Mouse (Mus musculus) kidney, embryonic 15.5 days (tissue): ENCODE results near the gene Bet1l. TPM values are rescaled to one million over a fixed set of nuclear protein-coding genes. Genes with fewer than 3 reads are reported as not detected.
A peak's percentile ranks its signal among the peaks of the same experiment; 100 is the strongest.
"Not testable (repeated sequence)": the region's sequence is repeated elsewhere in the genome, so short reads cannot be mapped to it uniquely, and the experiment has no call there.

Experiments used
- ATAC-seq: fragments of 200-750 bp; cut with Nextera tagmentation; replicated peaks from 2 replicates; pipeline ENCODE4 v1.8.0; 2017; ENCODE audit warnings: moderate TSS enrichment; ENCODE audit not compliant: low FRiP score
- H3K27ac ChIP-seq: fragments of 300-500 bp; sonication (generic); 2 replicates; pipeline ENCODE4 v1.5.1; 2015; ENCODE audit warnings: mild to moderate bottlenecking, inconsistent platforms
- H3K27me3 ChIP-seq: fragments of 300-500 bp; sonication (generic); 2 replicates; pipeline ENCODE4 v1.6.1; 2015; ENCODE audit warnings: inconsistent platforms
- H3K36me3 ChIP-seq: fragments of 300-500 bp; sonication (generic); 2 replicates; pipeline ENCODE4 v1.6.1; 2015; ENCODE audit warnings: inconsistent platforms
- H3K4me1 ChIP-seq: fragments of 300-500 bp; sonication (generic); 2 replicates; pipeline ENCODE4 v1.6.1; 2015; ENCODE audit warnings: inconsistent platforms
- H3K4me2 ChIP-seq: fragments of 300-500 bp; sonication (generic); 2 replicates; pipeline ENCODE4 v1.6.1; 2015; ENCODE audit warnings: moderate library complexity, mild to moderate bottlenecking, inconsistent platforms
- H3K4me3 ChIP-seq: fragments of 300-500 bp; sonication (generic); replicated peaks from 2 replicates; pipeline ENCODE4 v1.5.1; 2015; ENCODE audit warnings: mild to moderate bottlenecking, inconsistent platforms
- H3K9ac ChIP-seq: fragments of 300-500 bp; sonication (generic); 2 replicates; pipeline ENCODE4 v1.6.1; 2015; ENCODE audit warnings: mild to moderate bottlenecking, inconsistent platforms
- H3K9me3 ChIP-seq: fragments of 300-500 bp; sonication (generic); replicated peaks from 2 replicates; pipeline ENCODE4 v1.6.1; 2016; ENCODE audit warnings: inconsistent platforms
- WGBS: fragments of 180-500 bp; shearing (Covaris S2); methylation state at CpG from one replicate; pipeline ENCODE4 v1.1.7; 2015; ENCODE audit warnings: mixed read lengths; 5-methylcytosine and 5-hydroxymethylcytosine counted together
- polyA plus RNA-seq: library from polyadenylated mRNA; unstranded; fragments of >200 nt; fragmentation: Nextera tagmentation; extraction: Ambion mirVana; gene quantifications from 2 replicates; pipeline ENCODE4 v1.2.1, GENCODE M21; 2015

Bet1l gene
- polyA plus RNA-seq = 35.9 and 37.2 TPM in 2 replicates

- H3K9ac ChIP-seq = peak within 1 kb of the TSS; percentile 93
- H3K4me3 ChIP-seq = peak within 1 kb of the TSS; percentile 92
- peaks cover 28% of the 10 kb centered on the region for H3K4me1 ChIP-seq
- H3K27ac ChIP-seq = peak within 1 kb of the TSS; percentile 95
- H3K9me3 ChIP-seq = no peaks in the 10 kb centered on the region
- peak; percentile 49 for ATAC-seq
- H3K27me3 ChIP-seq = no peaks in the 10 kb centered on the region
- peak within 1 kb of the TSS; percentile 100 for H3K4me2 ChIP-seq
- peaks cover 65% of the 10 kb centered on the region for H3K36me3 ChIP-seq
- WGBS = 32% methylated on average over 40 of the region's 40 CpGs
These were observed at the start of gene Bet1l for GRCm38 (mm10) chr7:140857550-140858505. TSS of gene Bet1l (minus strand) at chr7:140857577.

- Histone ChIP-seq H3K27me3 (no peaks in the 10 kb centered on the region), H3K9ac (no peak overlapping the region), H3K4me2 (no peak overlapping the region), H3K4me3 (no peak overlapping the region), H3K36me3 (no peaks in the 10 kb centered on the region), H3K9me3 (no peaks in the 10 kb centered on the region), H3K27ac (no peak overlapping the region), H3K4me1 (peaks cover 24% of the 10 kb centered on the region)
- no peak for ATAC-seq
- WGBS = 82% methylated on average over 13 of the region's 13 CpGs
These were observed 49.8 kb upstream of the Bet1l start for GRCm38 (mm10) chr7:140907131-140907530.

- no peaks in the 10 kb centered on the region for H3K36me3 ChIP-seq
- H3K4me1 ChIP-seq = peaks cover 25% of the 10 kb centered on the region
- no peaks in the 10 kb centered on the region for H3K9me3 ChIP-seq
- H3K4me3 ChIP-seq = no peak overlapping the region
- H3K27me3 ChIP-seq = no peaks in the 10 kb centered on the region
- no peak overlapping the region for H3K9ac ChIP-seq
- ATAC-seq = no peak
- H3K4me2 ChIP-seq = no peak overlapping the region
- H3K27ac ChIP-seq = peak overlapping the region; percentile 61; the same call in 1 of the 2 replicates
- 87% methylated on average over 2 of the region's 2 CpGs for WGBS
These were observed 48.3 kb upstream of the Bet1l start for GRCm38 (mm10) chr7:140905642-140906081.

- peaks cover 17% of the 10 kb centered on the region; the same call in 1 of the 2 replicates for H3K4me1 ChIP-seq
- H3K4me2 ChIP-seq = no peak overlapping the region
- no peaks in the 10 kb centered on the region for H3K9me3 ChIP-seq
- peaks cover 14% of the 10 kb centered on the region for H3K36me3 ChIP-seq
- ATAC-seq = peak; percentile 37; the same call in 1 of the 2 replicates
- 24% methylated on average over 13 of the region's 13 CpGs for WGBS
- 0 out of 2 replicates have a peak overlapping the region, but pooled peaks have one; percentile 56 for H3K27ac ChIP-seq
- H3K9ac ChIP-seq = no peak overlapping the region
- no peak overlapping the region for H3K4me3 ChIP-seq
- no peaks in the 10 kb centered on the region for H3K27me3 ChIP-seq
These were observed 45.8 kb upstream of the Bet1l start for GRCm38 (mm10) chr7:140903212-140903611.

GRCm38 (mm10) chr7:140902036-140902875 is 44.9 kb upstream of the Bet1l start:
- 65% methylated on average over 15 of the region's 15 CpGs for WGBS
- peaks cover 14% of the 10 kb centered on the region; the same call in 1 of the 2 replicates for H3K4me1 ChIP-seq

GRCm38 (mm10) chr7:140900220-140900619 is 42.8 kb upstream of the Bet1l start, which contains the start of gene Cox8b:
TSS of gene Cox8b (minus strand) at chr7:140900446.
- Histone ChIP-seq H3K36me3 (peaks cover 41% of the 10 kb centered on the region), H3K4me3 (no peak within 1 kb of the TSS), H3K4me1 (peaks cover 14% of the 10 kb centered on the region; the same call in 1 of the 2 replicates), H3K9ac (no peak within 1 kb of the TSS), H3K9me3 (no peaks in the 10 kb centered on the region), H3K4me2 (no peak within 1 kb of the TSS), H3K27me3 (no peaks in the 10 kb centered on the region), H3K27ac (0 out of 2 replicates have a peak within 1 kb of the TSS, but pooled peaks have one; percentile 11)
- 62% methylated on average over 10 of the region's 10 CpGs for WGBS
- no peak for ATAC-seq

More at GRCm38 (mm10) chr7:140902036-140902875, 44.9 kb upstream of the Bet1l start:
- Histone ChIP-seq H3K9ac (no peak overlapping the region), H3K4me3 (no peak overlapping the region), H3K9me3 (no peaks in the 10 kb centered on the region), H3K27ac (peak overlapping the region; percentile 56), H3K36me3 (peaks cover 23% of the 10 kb centered on the region), H3K27me3 (no peaks in the 10 kb centered on the region), H3K4me2 (no peak overlapping the region)
- ATAC-seq = no peak

- no peaks in the 10 kb centered on the region for H3K27me3 ChIP-seq
- no peak overlapping the region for H3K9ac ChIP-seq
- no peak for ATAC-seq
- peaks cover 14% of the 10 kb centered on the region; the same call in 1 of the 2 replicates for H3K4me1 ChIP-seq
- no peak overlapping the region for H3K4me2 ChIP-seq
- H3K4me3 ChIP-seq = no peak overlapping the region
- 83% methylated on average over 3 of the region's 3 CpGs for WGBS
- H3K27ac ChIP-seq = no peak overlapping the region
- H3K9me3 ChIP-seq = no peaks in the 10 kb centered on the region
- H3K36me3 ChIP-seq = peaks cover 51% of the 10 kb centered on the region
These were observed 41.7 kb upstream of the Bet1l start for GRCm38 (mm10) chr7:140899121-140899520.

GRCm38 (mm10) chr7:140897863-140898262 is 40.5 kb upstream of the Bet1l start:
- WGBS = 81% methylated on average over 7 of the region's 7 CpGs
- Histone ChIP-seq H3K9me3 (no peaks in the 10 kb centered on the region), H3K4me2 (no peak overlapping the region), H3K27me3 (no peaks in the 10 kb centered on the region), H3K4me3 (no peak overlapping the region), H3K9ac (no peak overlapping the region), H3K4me1 (peaks cover 8% of the 10 kb centered on the region; the same call in 1 of the 2 replicates), H3K36me3 (peaks cover 61% of the 10 kb centered on the region), H3K27ac (no peak overlapping the region)
- no peak for ATAC-seq

GRCm38 (mm10) chr7:140894611-140895010 is 37.2 kb upstream of the Bet1l start:
- Histone ChIP-seq H3K4me1 (no peaks in the 10 kb centered on the region), H3K27me3 (no peaks in the 10 kb centered on the region), H3K9me3 (no peaks in the 10 kb centered on the region), H3K4me2 (no peak overlapping the region), H3K27ac (no peak overlapping the region), H3K9ac (no peak overlapping the region), H3K4me3 (no peak overlapping the region), H3K36me3 (peaks cover 84% of the 10 kb centered on the region)
- ATAC-seq = no peak
- WGBS = 89% methylated on average over 3 of the region's 3 CpGs

- H3K27me3 ChIP-seq = no peaks in the 10 kb centered on the region
- H3K36me3 ChIP-seq = peaks cover 85% of the 10 kb centered on the region
- no peak for ATAC-seq
- no peak overlapping the region for H3K9ac ChIP-seq
- H3K4me1 ChIP-seq = no peaks in the 10 kb centered on the region
- H3K27ac ChIP-seq = no peak overlapping the region
- WGBS = 85% methylated on average over 7 of the region's 7 CpGs
- no peak overlapping the region for H3K4me3 ChIP-seq
- H3K4me2 ChIP-seq = no peak overlapping the region
- H3K9me3 ChIP-seq = no peaks in the 10 kb centered on the region
These were observed 36.7 kb upstream of the Bet1l start for GRCm38 (mm10) chr7:140894031-140894430.

GRCm38 (mm10) chr7:140890636-140891035 is 33.3 kb upstream of the Bet1l start:
- 94% methylated on average over 16 of the region's 16 CpGs for WGBS
- H3K4me1 ChIP-seq, H3K4me2 ChIP-seq, H3K9me3 ChIP-seq, H3K9ac ChIP-seq, ATAC-seq, H3K27me3 ChIP-seq, H3K4me3 ChIP-seq, H3K27ac ChIP-seq: not testable (repeated sequence)
- peaks cover 86% of the 10 kb centered on the region for H3K36me3 ChIP-seq
